Mouse (Mus musculus): ENCODE measurements around the gene Inhbb. TPM values are rescaled to one million over a fixed set of nuclear protein-coding genes. Genes with fewer than 3 reads are reported as not detected.
A peak's percentile ranks its signal among the peaks of the same experiment; 100 is the strongest.

Inhbb gene
- polyA plus RNA-seq, 1 experiment from 2014 or later, result 0.05 TPM

GRCm38 (mm10) chr1:119390676-119391075, 31.4 kb downstream of the Inhbb start:
- Histone ChIP-seq H3K36me3 (replicated peaks) (no peaks in the 10 kb centered on the region), H3K9me3 (no peaks in the 10 kb centered on the region; the same call in 1 of the 2 replicates), H3K4me1 (peaks cover 26% of the 10 kb centered on the region), H3K4me3 (no peak overlapping the region), H3K27me3 (ENCODE audit: poor library complexity, severe bottlenecking) (peaks cover 49% of the 10 kb centered on the region), H3K27ac (no peak overlapping the region)
- WGBS, result 50% methylated on average over 4 of the region's 4 CpGs
- no peak for DNase-seq (ENCODE audit: extremely low spot score, low spot score)

GRCm38 (mm10) chr1:119389771-119390500, 32.1 kb downstream of the Inhbb start:
- peaks cover 26% of the 10 kb centered on the region for H3K4me1 ChIP-seq
- H3K4me3 ChIP-seq, result no peak overlapping the region
- peak overlapping the region; percentile 84 for H3K27ac ChIP-seq
- H3K36me3 ChIP-seq (replicated peaks), result no peaks in the 10 kb centered on the region
- peaks cover 49% of the 10 kb centered on the region for H3K27me3 ChIP-seq (ENCODE audit: poor library complexity, severe bottlenecking)
- 31% methylated on average over 7 of the region's 7 CpGs for WGBS
- H3K9me3 ChIP-seq, result no peaks in the 10 kb centered on the region; the same call in 1 of the 2 replicates
- DNase-seq (ENCODE audit: extremely low spot score, low spot score), result no peak

GRCm38 (mm10) chr1:119388664-119389396, 33.2 kb downstream of the Inhbb start:
- Histone ChIP-seq H3K9me3 (no peaks in the 10 kb centered on the region; the same call in 1 of the 2 replicates), H3K27me3 (ENCODE audit: poor library complexity, severe bottlenecking) (peaks cover 43% of the 10 kb centered on the region), H3K4me1 (peaks cover 26% of the 10 kb centered on the region), H3K36me3 (replicated peaks) (no peaks in the 10 kb centered on the region), H3K4me3 (peak overlapping the region; percentile 38), H3K27ac (peak overlapping the region; percentile 84)
- 10% methylated on average over 19 of the region's 19 CpGs for WGBS
- DNase-seq (ENCODE audit: extremely low spot score, low spot score), result peak; percentile 73

- Histone ChIP-seq H3K9me3 (no peaks in the 10 kb centered on the region; the same call in 1 of the 2 replicates), H3K27ac (no peak overlapping the region), H3K27me3 (ENCODE audit: poor library complexity, severe bottlenecking) (peaks cover 31% of the 10 kb centered on the region), H3K4me3 (no peak overlapping the region), H3K4me1 (peaks cover 26% of the 10 kb centered on the region), H3K36me3 (replicated peaks) (no peaks in the 10 kb centered on the region)
- 87% methylated on average over 3 of the region's 3 CpGs for WGBS
- no peak for DNase-seq (ENCODE audit: extremely low spot score, low spot score)
These were observed 35.7 kb downstream of the Inhbb start for GRCm38 (mm10) chr1:119386306-119386705.

- Histone ChIP-seq H3K4me1 (peaks cover 7% of the 10 kb centered on the region), H3K4me3 (no peak overlapping the region), H3K9me3 (no peaks in the 10 kb centered on the region; the same call in 1 of the 2 replicates), H3K36me3 (replicated peaks) (no peaks in the 10 kb centered on the region), H3K27ac (0 out of 2 replicates have a peak overlapping the region, but pooled peaks have one; percentile 15), H3K27me3 (ENCODE audit: poor library complexity, severe bottlenecking) (peaks cover 7% of the 10 kb centered on the region)
- WGBS, result 86% methylated on average over 10 of the region's 10 CpGs
- DNase-seq (ENCODE audit: extremely low spot score, low spot score), result no peak
These were observed 38.1 kb downstream of the Inhbb start for GRCm38 (mm10) chr1:119383916-119384315.

GRCm38 (mm10) chr1:119380609-119381008, 41.4 kb downstream of the Inhbb start:
- Histone ChIP-seq H3K4me1 (no peaks in the 10 kb centered on the region), H3K9me3 (no peaks in the 10 kb centered on the region), H3K36me3 (replicated peaks) (no peaks in the 10 kb centered on the region), H3K4me3 (no peak overlapping the region), H3K27ac (no peak overlapping the region), H3K27me3 (ENCODE audit: poor library complexity, severe bottlenecking) (0 out of 2 replicates have a peak, but pooled peaks cover 4% of the 10 kb centered on the region)
- WGBS, result 92% methylated on average over 4 of the region's 4 CpGs
- DNase-seq (ENCODE audit: extremely low spot score, low spot score), result no peak

- Histone ChIP-seq H3K36me3 (replicated peaks) (no peaks in the 10 kb centered on the region), H3K4me3 (no peak overlapping the region), H3K27me3 (ENCODE audit: poor library complexity, severe bottlenecking) (no peaks in the 10 kb centered on the region), H3K9me3 (no peaks in the 10 kb centered on the region), H3K27ac (no peak overlapping the region), H3K4me1 (peaks cover 9% of the 10 kb centered on the region; the same call in 1 of the 2 replicates)
- 71% methylated on average over 5 of the region's 5 CpGs for WGBS
- DNase-seq (ENCODE audit: extremely low spot score, low spot score), result no peak
These were observed 46.7 kb downstream of the Inhbb start for GRCm38 (mm10) chr1:119375376-119375775.

GRCm38 (mm10) chr1:119367546-119367945, 54.5 kb downstream of the Inhbb start:
- H3K9me3 ChIP-seq, result no peaks in the 10 kb centered on the region; the same call in 1 of the 2 replicates
- no peak for DNase-seq (ENCODE audit: extremely low spot score, low spot score)
- 83% methylated on average over 12 of the region's 12 CpGs for WGBS
- no peak overlapping the region for H3K27ac ChIP-seq
- H3K4me3 ChIP-seq, result no peak overlapping the region
- H3K4me1 ChIP-seq, result peaks cover 9% of the 10 kb centered on the region; the same call in 1 of the 2 replicates
- H3K36me3 ChIP-seq (replicated peaks), result no peaks in the 10 kb centered on the region
- no peaks in the 10 kb centered on the region for H3K27me3 ChIP-seq (ENCODE audit: poor library complexity, severe bottlenecking)

- no peak for DNase-seq (ENCODE audit: extremely low spot score, low spot score)
- peaks cover 12% of the 10 kb centered on the region; the same call in 1 of the 2 replicates for H3K9me3 ChIP-seq
- no peak overlapping the region for H3K4me3 ChIP-seq
- peaks cover 9% of the 10 kb centered on the region; the same call in 1 of the 2 replicates for H3K4me1 ChIP-seq
- H3K27ac ChIP-seq, result no peak overlapping the region
- 80% methylated on average over 6 of the region's 6 CpGs for WGBS
- no peaks in the 10 kb centered on the region for H3K36me3 ChIP-seq (replicated peaks)
- no peaks in the 10 kb centered on the region for H3K27me3 ChIP-seq (ENCODE audit: poor library complexity, severe bottlenecking)
These were observed 55.7 kb downstream of the Inhbb start for GRCm38 (mm10) chr1:119366315-119366714.

Other genes starting within 250 kb of the Inhbb start
- 80.8 and 84.0 TPM in 2 replicates for gene Ralb, start 82.5 kb upstream of the Inhbb start, polyA plus RNA-seq (2016; fragmentation: Nextera tagmentation; extraction: Ambion mirVana)
- 21.2 and 22.6 TPM in 2 replicates for gene Tmem185b, start 103.9 kb upstream of the Inhbb start, polyA plus RNA-seq (2016; fragmentation: Nextera tagmentation; extraction: Ambion mirVana)
- gene Epb41l5, start 226.8 kb upstream of the Inhbb start, polyA plus RNA-seq (2016; fragmentation: Nextera tagmentation; extraction: Ambion mirVana), result 49.2 and 51.4 TPM in 2 replicates